Mouse (Mus musculus) myocyte (in vitro differentiated cells): Measurements from ENCODE around the gene Ccdc137. TPM values are rescaled to one million over a fixed set of nuclear protein-coding genes. Genes with fewer than 3 reads are reported as not detected.

Source experiments
- H3K27me3 ChIP-seq: one replicate; pipeline ENCODE4 v1.6.1; 2011; ENCODE audit not compliant: control insufficient read depth, insufficient read depth, insufficient read length
- H3K36me3 ChIP-seq: one replicate; pipeline ENCODE4 v1.6.1; 2011; ENCODE audit not compliant: control insufficient read depth, insufficient read depth
- H3K4me2 ChIP-seq: one replicate; pipeline ENCODE4 v1.6.1; 2011; ENCODE audit warnings: low read depth, control low read depth
- H3K4me3 ChIP-seq: one replicate; pipeline ENCODE4 v1.5.1; 2011; ENCODE audit warnings: mild to moderate bottlenecking, control low read depth, moderate library complexity
- H3K79me2 ChIP-seq: one replicate; pipeline ENCODE4 v1.6.1; 2011; ENCODE audit not compliant: control insufficient read depth, insufficient read depth
- H3ac ChIP-seq: one replicate; pipeline ENCODE4 v1.6.1; 2011; ENCODE audit not compliant: control insufficient read depth, insufficient read length
- CEBPB ChIP-seq: IDR thresholded peaks from 2 replicates; pipeline ENCODE4 v1.6.1; 2011; ENCODE audit warnings: mild to moderate bottlenecking, moderate library complexity; ENCODE audit not compliant: poor library complexity, insufficient read depth, severe bottlenecking
- E2F4 ChIP-seq: IDR thresholded peaks from one replicate; pipeline ENCODE4 v1.6.1; 2011; ENCODE audit warnings: mild to moderate bottlenecking, control low read depth, moderate library complexity; ENCODE audit not compliant: insufficient read depth
- MAX ChIP-seq: IDR thresholded peaks from one replicate; pipeline ENCODE4 v1.6.1; 2011; ENCODE audit warnings: low read depth, mild to moderate bottlenecking, control low read depth
- MYOD1 ChIP-seq, 3 experiments: IDR thresholded peaks; one replicate each; pipeline ENCODE4 v1.6.1; 2011; ENCODE audit warnings: control low read depth in 2 of 3, low read depth in 2 of 3, mild to moderate bottlenecking in 2 of 3, moderate library complexity in 1 of 3; ENCODE audit not compliant: insufficient read length in 2 of 3, control insufficient read depth in 1 of 3
- MYOG ChIP-seq, 3 experiments: IDR thresholded peaks; one replicate each; pipeline ENCODE4 v1.6.1; 2011; ENCODE audit warnings: control low read depth in 2 of 3, low read depth in 2 of 3, mild to moderate bottlenecking in 2 of 3; ENCODE audit not compliant: insufficient read length in 2 of 3, control insufficient read depth in 1 of 3, insufficient read depth in 1 of 3
- POLR2A ChIP-seq: IDR thresholded peaks from one replicate; pipeline ENCODE4 v1.6.1; 2011; ENCODE audit warnings: low read depth, mild to moderate bottlenecking, control low read depth, moderate library complexity; ENCODE audit not compliant: insufficient read length
- POLR2AphosphoS2 ChIP-seq: IDR thresholded peaks from one replicate; pipeline ENCODE4 v1.6.1; 2011; ENCODE audit warnings: low read depth, control low read depth; ENCODE audit not compliant: insufficient read length
- REST ChIP-seq: IDR thresholded peaks from one replicate; pipeline ENCODE4 v1.6.1; 2011; ENCODE audit warnings: mild to moderate bottlenecking, control low read depth, moderate library complexity; ENCODE audit not compliant: insufficient read depth, insufficient read length
- SRF ChIP-seq: IDR thresholded peaks from one replicate; pipeline ENCODE4 v1.6.1; 2011; ENCODE audit warnings: low read depth; ENCODE audit not compliant: control insufficient read depth, insufficient read length
- TCF12 ChIP-seq: IDR thresholded peaks from one replicate; pipeline ENCODE4 v1.6.1; 2011; ENCODE audit warnings: mild to moderate bottlenecking, control low read depth; ENCODE audit not compliant: poor library complexity, insufficient read depth, severe bottlenecking
- TCF3 ChIP-seq: IDR thresholded peaks from one replicate; pipeline ENCODE4 v1.6.1; 2011; ENCODE audit warnings: low read depth, control low read depth; ENCODE audit not compliant: insufficient read length
- USF1 ChIP-seq: IDR thresholded peaks from one replicate; pipeline ENCODE4 v1.6.1; 2011; ENCODE audit warnings: low read depth, mild to moderate bottlenecking, control low read depth, moderate library complexity
- polyA plus RNA-seq: library from polyadenylated mRNA; unstranded; fragments of >200 nt; fragmentation: generic; extraction: Trizol; gene quantifications from one replicate; pipeline ENCODE4 v1.2.1, GENCODE M21; 2012; ENCODE audit warnings: missing spikeins

Gene Ccdc137
- polyA plus RNA-seq, 1 experiment = 11.4 TPM

GRCm38 (mm10) chr11:120489054-120489761, 31.3 kb downstream of the Ccdc137 start:
- H3K4me3 ChIP-seq = no peak overlapping the region
- H3ac ChIP-seq = no peak overlapping the region
- no peaks in the 10 kb centered on the region for H3K27me3 ChIP-seq
- TF ChIP-seq POLR2AphosphoS2 = peak; percentile 60
- no peak for TF ChIP-seq E2F4
- H3K79me2 ChIP-seq = peaks cover 34% of the 10 kb centered on the region
- peaks cover 16% of the 10 kb centered on the region for H3K36me3 ChIP-seq
- no peak overlapping the region for H3K4me2 ChIP-seq

- peak overlapping the region; percentile 68 for H3K4me3 ChIP-seq
- H3K36me3 ChIP-seq = peaks cover 17% of the 10 kb centered on the region
- H3K27me3 ChIP-seq = no peaks in the 10 kb centered on the region
- H3K79me2 ChIP-seq = peaks cover 24% of the 10 kb centered on the region
- TF ChIP-seq POLR2AphosphoS2 (peak; percentile 9), SRF (no peak), MYOD1 (IDR thresholded peaks at IDR 0.05; ENCODE audit: control insufficient read depth in 1 of 3, insufficient read length in 2 of 3, low read depth in 2 of 3) (no peak), CEBPB (0 out of 2 replicates have a peak, but pooled peaks have one; percentile 3)
- H3K4me2 ChIP-seq = peak overlapping the region; percentile 85
- H3ac ChIP-seq = no peak overlapping the region
Measured at GRCm38 (mm10) chr11:120490291-120491046, 32.6 kb downstream of the Ccdc137 start.

GRCm38 (mm10) chr11:120491317-120492023, 33.6 kb downstream of the Ccdc137 start, which contains the start of gene Slc25a10:
TSS of gene Slc25a10 (plus strand) at chr11:120491840.
- Histone ChIP-seq H3ac (peak within 1 kb of the TSS; percentile 79), H3K4me3 (peak within 1 kb of the TSS; percentile 68), H3K36me3 (peaks cover 22% of the 10 kb centered on the region), H3K4me2 (peak within 1 kb of the TSS; percentile 85), H3K79me2 (peaks cover 14% of the 10 kb centered on the region), H3K27me3 (no peaks in the 10 kb centered on the region)
- TF ChIP-seq MAX = no peak
- peak; percentile 86 for TF ChIP-seq POLR2A
- TF ChIP-seq SRF = peak; percentile 13
- peak in 1 of 3 experiments; percentile 48 for TF ChIP-seq MYOD1 (IDR thresholded peaks at IDR 0.05; ENCODE audit: control insufficient read depth in 1 of 3, insufficient read length in 2 of 3, low read depth in 2 of 3)
- no peak for TF ChIP-seq REST
- no peak for TF ChIP-seq TCF12
- TF ChIP-seq USF1 = no peak
- TF ChIP-seq CEBPB = no peak
- no peak for TF ChIP-seq TCF3
- peak; percentile 79 for TF ChIP-seq POLR2AphosphoS2
- TF ChIP-seq E2F4 = peak; percentile 83
- peak in 1 of 3 experiments; percentile 19 for TF ChIP-seq MYOG (IDR thresholded peaks at IDR 0.05; ENCODE audit: control insufficient read depth in 1 of 3, insufficient read depth in 1 of 3, insufficient read length in 2 of 3, low read depth in 2 of 3)

- peak overlapping the region; percentile 68 for H3K4me3 ChIP-seq
- peak overlapping the region; percentile 79 for H3ac ChIP-seq
- peak overlapping the region; percentile 85 for H3K4me2 ChIP-seq
- H3K36me3 ChIP-seq = peaks cover 14% of the 10 kb centered on the region
- peak in 1 of 3 experiments; percentile 52 for TF ChIP-seq MYOG (IDR thresholded peaks at IDR 0.05; ENCODE audit: control insufficient read depth in 1 of 3, insufficient read depth in 1 of 3, insufficient read length in 2 of 3, low read depth in 2 of 3)
- TF ChIP-seq MYOD1 (IDR thresholded peaks at IDR 0.05; ENCODE audit: control insufficient read depth in 1 of 3, insufficient read length in 2 of 3, low read depth in 2 of 3) = peak in 2 of 3 experiments; percentile 64 to 84
- TF ChIP-seq USF1 = peak; percentile 84
- no peak for TF ChIP-seq POLR2AphosphoS2
- peak; percentile 23 for TF ChIP-seq SRF
- H3K27me3 ChIP-seq = no peaks in the 10 kb centered on the region
- H3K79me2 ChIP-seq = peaks cover 10% of the 10 kb centered on the region
Measured at GRCm38 (mm10) chr11:120492024-120492877, 34.3 kb downstream of the Ccdc137 start.
